ENCODE assay signal across 1 mouse cellular context in genomic region chr11:48774443-48775298, GRCm38 (mm10).
TF ChIP-seq lines count a peak whose summit lies in the region.

No protein-coding gene starts in this region.

TF ChIP-seq in CH12.LX, 34 proteins besides CTCF, POLR2A, EP300 and RAD21 (continued from another document):
- TF ChIP-seq MEF2A (IDR thresholded peaks at IDR 0.05; ENCODE audit: borderline replicate concordance, low read depth, low read length) (0 out of 2 replicates have a peak, but pooled peaks have one; percentile 11), MAZ (IDR thresholded peaks at IDR 0.05; ENCODE audit: low read depth, low read length) (no peak), SIN3A (IDR thresholded peaks at IDR 0.05; ENCODE audit: low read length) (no peak), RCOR1 (conservative IDR thresholded peaks at IDR 0.05; ENCODE audit: low read depth, low read length) (0 out of 2 replicates have a peak, but pooled peaks have one; percentile 23)
